Mouse (Mus musculus) frontal cortex, postnatal 36 days (tissue): ENCODE results near the gene Cacnb1.
A peak's percentile ranks its signal among the peaks of the same experiment; 100 is the strongest.

Source experiments
- DNase-seq, 2 experiments: peaks; one replicate each; pipeline ENCODE4 v3.0.0; 2022; ENCODE audit warnings: low spot score in 2 of 2

Gene Cacnb1

GRCm38 (mm10) chr11:98040975-98041374 lies 18.1 kb upstream of the Cacnb1 start:
- DNase-seq: no peak

DNA sequence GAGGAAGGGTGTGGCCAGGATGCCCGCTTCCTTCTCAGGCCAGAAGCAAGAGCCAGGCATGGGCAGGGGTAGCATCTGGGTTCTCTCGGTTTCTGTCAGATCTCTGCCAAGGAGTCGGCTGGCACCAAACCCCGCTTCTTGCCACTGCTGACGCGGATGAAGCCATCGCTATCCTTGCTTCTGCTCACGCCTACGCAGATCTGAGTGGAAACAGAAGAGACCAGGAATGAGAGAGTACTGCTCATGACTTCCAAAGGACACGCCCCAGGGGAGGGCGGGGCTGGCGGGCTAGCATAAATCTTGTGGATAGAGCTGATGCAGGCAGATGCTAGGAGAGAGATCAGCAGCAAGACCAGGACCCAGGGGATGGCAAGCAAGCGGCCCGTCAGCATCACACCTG lies 15.0 kb upstream of the Cacnb1 start:
- peak; percentile 68 to 85 for DNase-seq

- DNase-seq: peak in 1 of 2 experiments; percentile 64
These were observed 13.1 kb upstream of the Cacnb1 start for GRCm38 (mm10) chr11:98035977-98036377.

- DNase-seq: no peak
These were observed 12.0 kb upstream of the Cacnb1 start for GRCm38 (mm10) chr11:98034840-98035239.

- no peak for DNase-seq
These were observed 11.2 kb upstream of the Cacnb1 start for GRCm38 (mm10) chr11:98034061-98034460.

- peak; percentile 79 to 87 for DNase-seq
These were observed 8.6 kb upstream of the Cacnb1 start for GRCm38 (mm10) chr11:98031443-98031770.

GRCm38 (mm10) chr11:98030701-98031442 lies 8.0 kb upstream of the Cacnb1 start:
- no peak for DNase-seq

DNA sequence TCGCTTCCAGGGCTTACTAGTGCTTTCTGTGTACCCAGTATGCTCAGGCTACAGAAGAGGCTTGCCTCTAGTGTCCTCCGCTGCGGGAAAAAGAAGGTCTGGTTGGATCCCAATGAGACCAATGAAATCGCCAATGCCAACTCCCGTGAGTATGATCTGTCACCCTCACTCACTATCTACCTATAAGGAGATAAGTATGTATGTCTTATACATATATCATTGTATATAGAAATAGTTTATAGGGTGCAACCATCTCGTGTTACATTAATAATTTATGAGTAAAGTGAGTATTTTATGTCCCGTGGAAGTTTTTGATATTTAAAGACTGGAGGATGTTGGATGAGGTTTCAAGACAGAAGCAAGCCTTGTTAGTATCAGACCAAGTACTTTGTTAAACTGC lies 5.0 kb upstream of the Cacnb1 start:
- no peak for DNase-seq

DNA sequence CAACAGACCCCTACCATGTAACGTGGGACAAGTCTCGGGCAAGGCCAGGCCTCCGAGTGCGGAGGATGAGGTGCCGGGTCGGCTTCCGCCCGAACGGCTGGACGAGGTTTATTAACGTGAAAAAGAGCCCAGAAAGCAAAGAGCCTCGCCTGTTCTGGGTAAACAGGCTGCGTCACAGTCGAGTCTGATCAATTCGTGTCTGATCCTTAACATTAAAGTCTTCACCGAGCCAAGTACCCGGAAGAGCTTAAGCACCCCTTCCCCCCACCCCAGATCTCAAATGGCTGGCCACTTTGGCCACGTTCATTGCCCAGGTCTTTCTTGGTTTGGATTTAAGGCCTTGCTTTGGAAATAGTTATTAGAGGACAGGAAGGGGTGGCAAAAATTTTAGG lies 4.5 kb upstream of the Cacnb1 start:
- no peak for DNase-seq

- peak; percentile 94 for DNase-seq
These were observed 3.9 kb upstream of the Cacnb1 start, which contains the start of gene Rpl19 for GRCm38 (mm10) chr11:98026570-98027296. Gene Rpl19 (plus strand): TSS chr11:98026710.

DNA sequence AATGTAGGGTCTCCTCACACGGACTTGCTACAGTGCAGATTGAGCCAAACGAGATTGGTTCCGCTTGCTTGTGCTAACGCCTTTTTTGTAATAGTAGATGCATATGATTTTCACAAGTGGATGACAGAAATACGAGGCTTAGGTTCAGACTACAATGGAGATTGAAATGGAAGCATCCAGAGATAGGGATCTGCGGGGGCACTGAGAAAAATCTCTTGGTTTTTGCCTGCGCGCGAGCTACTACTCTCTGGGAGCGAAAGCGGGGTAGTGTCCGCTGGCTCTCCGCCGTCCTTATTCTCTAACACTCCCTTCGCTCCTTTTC lies 3.4 kb upstream of the Cacnb1 start:
- no peak for DNase-seq

- no peak for DNase-seq
These were observed 1.7 kb upstream of the Cacnb1 start for GRCm38 (mm10) chr11:98024516-98024915.

GRCm38 (mm10) chr11:98022253-98022554 lies 630 bp downstream of the Cacnb1 start:
- DNase-seq: no peak

DNA sequence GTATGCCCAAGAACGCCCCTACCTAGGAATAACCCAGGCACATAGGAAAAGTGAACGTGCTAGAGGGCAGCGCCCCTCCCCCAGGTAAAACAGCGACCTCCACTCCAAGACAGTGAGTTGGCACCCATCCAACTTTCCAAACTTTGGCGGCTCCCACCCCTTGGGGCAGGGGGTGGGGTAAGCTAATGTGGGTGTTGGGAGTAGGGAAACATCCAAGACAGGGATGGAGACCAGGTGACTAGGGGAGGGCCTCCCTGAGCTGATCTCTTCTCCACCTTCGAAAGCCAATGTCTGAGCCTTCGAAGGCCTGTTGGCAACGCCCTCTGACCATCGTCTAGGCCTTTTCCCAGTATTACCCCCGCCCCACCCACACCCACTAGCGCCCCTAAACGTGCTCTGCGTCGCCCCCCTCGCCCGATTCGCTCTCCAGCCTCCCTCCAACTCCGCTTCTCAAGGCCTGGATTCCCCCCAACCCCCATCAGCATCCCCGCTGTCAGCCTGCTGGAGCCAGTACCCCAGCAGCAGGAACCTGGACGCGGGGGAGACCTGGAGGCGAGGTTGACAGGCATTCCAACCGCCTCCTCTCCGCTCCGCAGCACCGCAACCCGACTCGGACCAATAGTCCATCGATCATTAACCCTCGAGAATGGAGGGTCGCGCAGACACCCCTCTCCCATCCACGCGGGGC lies 1.1 kb downstream of the Cacnb1 start:
- no peak for DNase-seq

DNA sequence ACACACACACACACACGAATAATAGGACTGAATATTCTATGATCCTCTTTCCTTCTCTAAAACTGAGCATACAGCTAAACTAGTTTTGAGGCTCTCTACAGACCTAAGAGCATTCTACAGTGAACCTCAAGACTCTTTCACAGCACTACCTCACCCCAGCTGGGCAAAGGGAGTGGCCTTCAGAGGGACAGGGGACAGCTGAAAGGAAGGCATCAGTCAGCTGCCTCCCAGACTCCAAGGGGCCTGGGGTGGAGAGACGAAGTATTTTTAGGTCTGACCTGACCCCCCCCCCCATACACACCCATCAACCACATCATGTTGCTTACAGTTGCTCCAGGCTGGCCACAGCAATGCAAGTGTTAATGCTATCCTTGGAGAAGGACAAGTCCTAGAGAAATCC lies 1.7 kb downstream of the Cacnb1 start:
- no peak for DNase-seq

GRCm38 (mm10) chr11:98020710-98021109 lies 2.1 kb downstream of the Cacnb1 start:
- DNase-seq: no peak

- DNase-seq: no peak
These were observed 2.8 kb downstream of the Cacnb1 start for GRCm38 (mm10) chr11:98019883-98020610.

GRCm38 (mm10) chr11:98018858-98019641 lies 3.8 kb downstream of the Cacnb1 start:
- peak; percentile 83 to 87 for DNase-seq

DNA sequence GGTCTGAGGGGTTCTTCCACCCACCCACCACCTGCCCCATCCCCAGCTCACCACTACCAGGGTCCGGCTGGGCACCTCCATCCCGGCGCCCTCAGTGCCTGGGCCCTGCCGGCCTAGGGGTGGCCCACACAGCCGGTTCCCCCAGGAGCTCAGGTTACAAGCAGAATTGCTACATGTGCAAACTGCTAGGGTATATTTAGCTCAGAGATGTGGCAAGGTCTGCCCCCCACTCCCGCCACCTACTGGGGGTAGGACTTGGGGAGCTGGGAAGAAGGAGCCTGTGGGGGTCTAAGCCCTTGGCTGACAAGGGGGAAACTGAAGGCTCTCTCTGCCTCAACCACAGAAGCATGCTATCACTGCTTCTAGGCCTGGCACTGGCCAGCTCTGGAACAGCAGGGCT lies 4.6 kb downstream of the Cacnb1 start:
- no peak for DNase-seq

GRCm38 (mm10) chr11:98016824-98017223 lies 6.0 kb downstream of the Cacnb1 start:
- no peak for DNase-seq

- no peak for DNase-seq
These were observed 6.7 kb downstream of the Cacnb1 start for GRCm38 (mm10) chr11:98016177-98016576.

- no peak for DNase-seq
These were observed 10.0 kb downstream of the Cacnb1 start for GRCm38 (mm10) chr11:98012831-98013230.
